Mouse (Mus musculus) CH12F3 (cell line): ENCODE measurements around the gene Eif3j1.
"Not testable (repeated sequence)": the region's sequence is repeated elsewhere in the genome, so short reads cannot be mapped to it uniquely, and the experiment has no call there.

Experiments
- in situ Hi-C: fragments of 300-500 bp; cut with MboI; formaldehyde crosslinking; loops from 2 replicates; pipeline ENCODE4 v1.14.3; 2020; ENCODE audit warnings: low sequenced_read_pairs

Eif3j1 gene

DNA sequence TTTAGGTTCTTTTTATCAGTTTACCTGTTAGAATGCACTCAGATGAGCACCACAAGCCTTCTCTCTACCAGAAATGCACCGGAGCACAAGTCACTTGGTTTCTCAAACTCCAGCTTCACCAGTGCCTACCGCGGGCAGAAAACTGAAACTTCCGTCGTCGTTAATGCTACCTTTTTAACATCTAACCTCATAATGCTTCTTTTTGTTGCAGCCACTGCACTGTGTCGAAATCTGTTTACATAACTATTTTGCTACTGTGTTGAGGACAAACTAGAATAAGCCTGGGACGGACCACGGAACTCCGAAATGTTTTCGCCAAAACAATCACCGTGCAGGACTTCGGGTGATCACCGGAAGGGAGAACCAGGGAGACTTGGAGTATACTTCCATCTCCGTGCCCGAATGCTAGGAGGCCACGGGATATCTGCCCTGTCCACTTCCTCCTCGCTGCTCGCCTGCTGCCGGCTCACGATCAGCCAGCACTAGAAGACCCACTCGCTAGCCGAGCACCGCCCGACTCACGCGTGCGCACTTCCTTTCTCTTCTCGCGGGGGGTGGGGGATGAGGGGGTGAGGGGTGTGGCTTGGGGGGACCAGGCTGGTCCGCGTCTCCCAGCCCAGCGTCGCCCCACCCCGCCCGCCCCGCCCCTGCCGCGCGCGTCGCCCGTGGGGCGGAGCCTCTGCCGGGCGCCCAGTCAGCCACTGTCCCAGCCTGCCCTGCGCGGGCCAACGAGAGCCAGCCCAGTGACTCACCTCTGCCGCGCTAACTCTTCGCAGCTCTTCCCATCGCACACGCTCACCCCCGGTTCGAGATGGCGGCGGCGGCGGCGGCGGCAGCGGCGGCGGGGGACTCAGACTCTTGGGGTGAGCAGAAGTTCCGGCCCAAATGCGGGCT, at the start of gene Eif3j1:
Gene Eif3j1, plus strand, starts transcription at position 685 of the 894 bp plus-strand sequence.
- in situ Hi-C loops, result no loop called here

DNA sequence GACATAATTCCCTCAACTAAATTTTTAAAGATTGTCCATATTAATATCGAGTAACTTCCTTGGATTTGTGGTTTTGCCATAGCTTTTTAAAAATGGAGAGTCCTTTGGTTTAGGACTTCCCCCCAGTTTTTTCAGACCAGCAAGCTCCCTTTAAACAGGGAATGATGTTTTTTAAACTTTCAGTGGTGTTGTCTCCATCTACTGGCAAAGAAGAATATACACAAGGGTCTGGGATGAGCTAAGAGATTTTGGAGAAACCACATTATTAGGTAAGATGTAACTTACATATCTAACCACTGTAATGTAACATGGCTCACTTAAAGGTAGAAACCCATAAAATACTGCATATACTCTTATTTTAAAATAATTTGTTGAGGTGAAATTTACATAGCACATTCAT, 32.6 kb upstream of the Eif3j1 start:
- in situ Hi-C loops, result no loop called here

DNA sequence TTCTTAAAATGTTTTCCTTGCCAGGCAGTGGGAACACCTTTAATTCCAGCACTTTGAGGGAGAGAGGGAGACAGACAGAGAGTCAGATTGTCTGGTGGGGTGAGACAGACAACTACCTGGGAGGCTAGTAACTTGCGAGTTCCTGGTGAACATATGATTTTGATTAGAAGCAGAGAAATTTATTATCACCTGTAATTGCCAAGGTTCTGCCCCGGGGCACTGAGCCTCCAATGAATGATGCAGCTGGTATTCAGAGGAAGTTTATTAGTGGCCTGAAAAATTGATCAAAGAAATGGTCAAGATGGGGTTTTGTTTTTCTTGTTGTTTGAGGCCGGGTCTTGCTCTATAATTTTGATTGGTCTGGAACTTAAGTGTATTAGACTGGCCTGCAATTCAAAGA, 19.5 kb upstream of the Eif3j1 start:
- in situ Hi-C loops, result no loop called here

DNA sequence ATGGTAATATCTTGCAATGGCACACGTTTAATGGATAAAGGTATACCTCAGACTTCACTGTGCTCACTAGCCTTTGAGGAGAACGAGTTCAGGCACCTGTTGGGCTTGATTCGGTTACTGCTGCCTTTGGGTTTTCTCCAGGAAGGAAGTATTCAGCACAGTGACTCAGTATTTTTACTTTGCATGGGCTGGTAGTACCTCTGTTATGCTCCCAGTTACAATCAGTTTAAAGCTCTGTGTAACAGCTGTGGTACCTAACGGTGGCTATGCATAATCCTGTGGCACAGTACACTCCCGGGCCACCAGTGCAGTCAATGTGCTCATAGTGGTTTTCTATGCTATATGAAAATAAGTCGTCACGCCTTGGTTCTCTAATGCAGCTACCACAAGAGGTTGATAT, 16.9 kb upstream of the Eif3j1 start:
- in situ Hi-C loops, result no loop called here

DNA sequence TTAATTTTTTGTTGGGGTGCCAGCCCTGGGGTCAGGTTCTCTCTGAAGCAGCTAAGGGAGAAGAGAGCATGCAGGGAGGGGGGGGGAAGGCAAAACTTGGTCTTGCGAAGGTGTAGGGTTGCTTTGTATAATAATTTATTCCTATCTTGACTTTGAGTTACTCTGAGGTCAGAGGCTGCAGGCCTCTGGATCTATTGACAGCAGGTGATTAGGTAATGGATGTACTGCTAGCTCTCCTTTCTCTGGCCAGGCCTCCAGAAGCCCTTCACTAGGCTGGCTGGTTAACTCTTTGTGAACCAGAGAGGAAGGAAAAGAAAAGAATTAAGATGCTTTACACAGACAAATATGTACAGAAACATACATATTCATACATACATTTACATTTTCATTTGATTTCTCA, 9.6 kb upstream of the Eif3j1 start:
- in situ Hi-C loops, result no loop called here

DNA sequence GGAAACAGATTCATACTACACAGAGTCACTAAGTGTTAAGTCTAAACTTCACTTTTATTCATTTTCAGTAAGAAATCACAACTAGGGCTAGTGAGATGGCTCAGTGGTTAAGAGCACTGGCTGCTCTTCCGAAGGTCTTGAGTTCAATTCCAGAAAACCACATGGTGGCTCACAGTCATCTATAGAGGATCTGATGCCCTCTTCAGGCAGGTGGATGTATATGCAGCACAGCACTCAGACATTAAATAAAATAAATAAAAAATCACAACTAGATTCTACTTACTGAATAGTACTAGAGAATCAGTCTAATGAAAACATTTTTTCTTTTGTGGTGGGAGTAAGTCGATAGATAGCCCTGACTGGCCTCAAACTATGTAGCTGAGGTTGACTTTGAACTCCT, 6.1 kb upstream of the Eif3j1 start:
- in situ Hi-C loops, result no loop called here

DNA sequence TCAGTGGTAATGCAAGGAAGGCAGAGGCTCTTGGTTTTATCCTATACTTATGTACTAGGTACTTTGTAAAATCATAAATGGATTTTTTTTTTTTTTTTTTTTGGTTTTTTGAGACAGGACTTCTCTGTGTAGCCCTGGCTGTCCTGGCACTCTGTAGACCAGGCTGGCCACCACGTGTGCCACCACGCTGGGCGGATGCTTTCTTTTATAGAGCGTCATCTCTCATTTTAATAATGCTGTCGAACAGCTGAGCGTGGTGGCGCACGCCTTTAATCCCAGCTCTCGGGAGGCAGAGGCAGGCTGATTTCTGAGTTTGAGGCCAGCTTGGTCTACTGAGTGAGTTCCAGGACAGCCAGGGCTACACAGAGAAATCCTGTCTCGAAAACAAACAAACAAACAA, 1.3 kb upstream of the Eif3j1 start:
- in situ Hi-C loops, result not testable (repeated sequence)

DNA sequence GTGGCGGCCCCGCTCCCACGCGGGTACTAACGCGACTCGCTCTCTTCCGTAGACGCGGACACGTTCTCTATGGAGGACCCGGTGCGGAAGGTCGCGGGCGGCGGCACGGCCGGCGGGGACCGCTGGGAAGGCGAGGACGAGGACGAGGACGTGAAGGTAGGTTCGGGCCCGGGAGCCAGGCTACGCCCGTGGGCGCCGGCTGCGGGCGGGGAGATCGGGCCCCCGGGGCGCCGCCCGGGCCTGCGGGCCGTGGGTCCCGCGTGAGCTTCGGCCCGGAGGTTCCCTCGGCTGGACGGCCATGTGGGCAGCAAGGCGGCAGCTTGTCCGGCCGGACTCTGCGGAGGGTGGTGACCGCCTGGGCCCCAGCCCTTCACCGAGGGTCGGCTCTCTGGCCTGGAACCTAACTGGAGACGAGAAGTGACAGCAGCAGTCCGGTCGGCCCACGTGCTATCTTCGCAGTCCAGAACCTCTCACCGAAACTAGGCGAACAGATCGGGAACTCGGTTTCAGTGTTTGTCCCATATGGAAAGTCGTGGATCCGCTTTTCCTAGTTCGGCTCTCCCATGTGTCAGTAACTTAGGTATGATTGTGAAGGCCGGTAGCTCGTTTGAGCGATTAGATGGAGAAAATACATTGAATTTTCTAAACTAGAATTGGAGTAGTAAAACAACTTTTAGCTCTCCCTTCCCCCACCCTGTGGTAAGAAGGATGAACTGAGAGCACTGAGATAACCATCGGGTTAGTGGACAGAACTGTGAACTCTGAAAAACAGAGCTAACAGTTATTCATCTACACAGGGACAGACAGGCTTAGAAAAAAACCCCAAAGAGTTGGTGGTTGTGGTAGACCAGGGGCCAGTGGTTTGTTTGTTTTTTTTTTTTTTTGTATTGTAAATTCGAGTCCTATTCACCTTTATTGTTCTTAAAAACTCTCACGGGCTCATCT, 682 bp downstream of the Eif3j1 start:
- in situ Hi-C loops, result no loop called here

DNA sequence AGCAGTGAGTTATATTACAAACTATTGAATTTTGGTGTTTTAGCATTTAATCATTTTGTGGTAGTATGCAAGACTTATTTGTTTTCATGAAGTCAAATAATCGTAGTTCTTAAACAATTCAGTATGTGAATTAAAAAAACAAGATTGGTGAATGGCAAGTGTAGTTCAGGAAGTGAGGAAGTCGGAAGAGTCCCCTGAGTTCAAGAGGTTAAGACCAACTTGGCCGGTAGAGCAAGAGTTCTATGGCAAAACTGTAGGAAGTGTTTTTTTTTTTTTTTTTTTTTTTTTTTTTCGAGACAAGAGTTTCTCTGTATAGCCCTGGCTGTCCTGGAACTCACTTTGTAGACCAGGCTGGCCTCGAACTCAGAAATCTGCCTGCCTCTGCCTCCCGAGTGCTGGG, 3.6 kb downstream of the Eif3j1 start:
- in situ Hi-C loops, result no loop called here

DNA sequence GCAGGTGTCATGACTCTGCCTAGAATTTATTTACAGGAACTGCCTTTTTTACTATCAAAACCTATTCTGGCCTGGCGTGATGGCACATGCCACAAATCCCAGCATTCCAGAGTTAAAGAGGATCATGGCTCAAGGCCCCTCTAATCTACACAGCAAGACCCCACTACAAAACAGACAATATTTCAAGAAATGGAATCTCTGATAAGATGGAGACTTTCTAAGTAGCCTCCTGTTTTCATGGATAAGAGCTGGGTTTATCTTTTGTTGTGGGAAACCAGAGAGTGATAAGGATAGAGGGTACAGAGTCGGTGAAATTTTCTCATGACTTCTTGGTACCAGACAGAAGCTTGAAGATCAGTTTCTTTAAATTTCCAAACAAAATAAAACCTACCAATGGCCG, 7.7 kb downstream of the Eif3j1 start:
- in situ Hi-C loops, result no loop called here

DNA sequence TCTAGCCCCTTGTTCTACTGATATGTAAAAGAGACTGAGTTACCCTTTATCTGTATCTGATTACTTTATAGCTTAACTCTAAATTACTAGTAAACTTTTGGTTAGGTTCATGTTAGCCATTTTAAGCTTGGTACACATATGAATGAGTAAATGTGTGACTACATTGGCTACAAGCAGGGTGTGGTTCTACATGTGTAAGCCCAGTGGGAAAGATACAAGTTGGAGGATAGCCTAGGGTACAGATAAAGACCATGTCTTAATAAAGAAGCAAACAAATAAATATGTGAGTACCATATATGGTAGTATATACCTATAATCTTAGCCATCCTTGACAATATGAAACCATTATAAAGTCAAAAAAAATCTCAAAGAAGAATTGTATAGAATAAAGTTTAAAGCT, 15.6 kb downstream of the Eif3j1 start:
- in situ Hi-C loops, result no loop called here

DNA sequence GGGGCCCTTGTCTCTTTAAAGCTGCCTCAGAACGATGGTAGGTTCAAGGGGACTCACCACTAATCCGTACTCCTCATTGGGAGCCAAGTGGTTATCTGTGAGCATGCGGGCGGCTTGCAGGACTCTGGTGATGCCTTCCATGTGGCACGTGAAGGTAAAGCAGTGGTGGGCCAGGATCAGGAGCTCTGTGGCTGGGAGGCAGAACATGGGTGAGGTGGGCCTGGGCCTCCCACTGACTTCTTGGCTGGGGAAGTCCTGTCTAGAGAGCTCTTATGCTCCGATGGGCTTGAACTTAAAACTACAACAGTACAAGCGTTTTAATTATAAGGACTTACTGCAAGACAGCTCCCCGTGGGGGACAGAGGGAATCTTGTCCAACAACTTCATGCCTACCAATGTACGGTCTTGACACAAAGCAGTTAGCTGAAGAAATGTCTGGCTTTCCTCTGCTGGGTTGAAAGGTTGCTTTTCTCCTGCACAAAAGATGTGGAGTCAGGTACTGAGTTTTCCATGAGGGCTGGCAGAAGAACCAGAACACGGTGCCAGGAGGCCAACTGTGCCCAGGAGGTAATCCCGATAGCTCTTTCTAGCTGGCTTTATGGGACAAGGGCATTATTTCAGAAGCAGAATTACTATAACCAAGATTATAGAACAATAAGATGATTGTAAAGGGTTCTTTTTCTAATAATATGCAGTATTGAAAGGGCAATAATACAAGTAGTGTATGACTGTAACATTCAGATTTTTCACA, 31.2 kb downstream of the Eif3j1 start:
- in situ Hi-C loops, result no loop called here

DNA sequence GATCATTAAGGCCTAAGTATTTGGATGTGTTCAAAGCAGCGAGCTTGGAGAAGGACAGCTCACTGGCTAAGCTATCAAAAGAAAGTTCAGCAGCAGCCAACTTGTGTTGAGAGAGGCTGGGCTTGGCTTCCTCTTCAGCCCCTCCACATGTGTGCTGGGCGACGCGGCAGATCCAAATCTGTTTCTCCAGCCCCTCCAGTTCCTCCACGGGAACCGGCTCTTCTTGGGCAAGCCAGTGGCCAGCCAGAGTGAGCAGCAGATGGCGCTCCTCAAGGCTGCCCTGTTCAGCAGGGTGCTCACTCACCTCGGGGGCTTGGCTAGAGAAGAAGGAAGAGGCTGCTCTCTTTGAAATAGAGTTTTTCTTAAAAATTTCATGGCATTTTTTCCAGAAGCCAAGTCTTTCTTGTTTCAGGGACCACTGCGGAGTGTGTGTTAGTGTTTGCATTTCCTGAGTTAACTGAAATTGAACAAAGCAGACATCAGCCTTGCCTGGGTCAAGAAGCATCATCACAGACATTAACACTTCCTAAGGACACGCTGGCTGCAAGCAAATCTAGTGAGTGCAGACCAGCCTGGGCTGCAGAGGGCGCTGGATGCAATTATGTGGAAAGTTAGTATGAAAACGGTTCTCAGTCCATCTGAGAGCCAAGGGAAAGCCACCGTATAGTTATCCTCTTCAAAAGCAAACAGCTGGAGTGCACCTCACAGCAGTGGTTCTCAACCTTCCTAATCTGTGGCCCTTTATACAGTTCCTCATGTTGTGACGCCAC, 37.0 kb downstream of the Eif3j1 start:
- in situ Hi-C loops, result no loop called here

DNA sequence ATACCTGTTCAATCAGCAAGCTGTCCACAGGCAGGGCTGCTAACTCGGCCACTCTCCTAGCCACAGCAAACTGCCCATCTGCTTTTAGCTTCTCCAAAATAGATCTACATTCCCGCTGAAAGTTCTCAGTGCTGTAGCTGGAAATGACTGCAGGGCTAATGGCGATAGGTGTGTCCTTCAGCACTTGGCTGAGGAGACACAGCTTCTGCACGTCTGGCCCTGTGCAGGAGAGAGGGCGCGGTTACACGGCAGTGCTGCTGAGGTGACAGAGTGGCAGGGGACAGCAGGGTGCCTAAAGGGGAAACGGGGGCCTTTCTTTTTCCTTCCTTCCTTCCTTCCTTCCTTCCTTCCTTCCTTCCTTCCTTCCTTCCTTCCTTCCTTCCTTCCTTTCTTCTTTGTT, 37.9 kb downstream of the Eif3j1 start:
- in situ Hi-C loops, result no loop called here

DNA sequence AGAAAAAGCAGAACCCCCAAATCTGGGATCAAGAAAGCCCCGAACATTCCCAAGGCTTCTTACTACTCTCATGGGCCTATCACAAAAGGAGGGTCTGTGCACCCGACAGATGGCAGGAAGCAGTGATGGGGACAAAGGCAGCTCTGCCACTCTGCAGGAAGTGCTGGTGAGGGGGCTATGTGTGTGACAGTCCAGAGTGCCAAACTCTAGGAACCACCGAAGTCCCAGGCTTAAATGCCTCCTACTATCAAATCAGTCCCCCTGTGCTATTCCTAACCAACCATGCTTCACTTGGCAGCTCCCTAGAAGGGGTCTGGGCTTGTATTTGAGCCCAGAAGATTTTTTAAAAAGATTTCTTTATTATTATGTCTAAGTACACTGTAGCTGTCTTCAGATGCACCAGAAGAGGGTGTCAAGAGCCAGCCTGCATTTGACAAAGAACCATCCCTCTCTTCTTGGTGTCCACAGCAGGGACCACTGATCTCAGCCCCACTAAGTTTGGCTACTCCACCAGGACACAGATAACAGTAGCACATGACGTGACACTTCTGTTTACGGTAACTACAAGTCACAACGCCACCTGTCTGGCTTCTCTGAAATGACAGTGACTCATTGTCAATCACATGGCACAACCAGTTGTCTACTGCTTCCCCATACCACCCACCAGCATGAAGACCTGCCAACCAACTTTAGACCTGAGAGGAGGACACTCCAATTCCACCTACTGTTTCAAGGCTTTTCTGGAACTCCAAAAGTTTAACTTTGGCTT, 41.0 kb downstream of the Eif3j1 start:
- in situ Hi-C loops, result no loop called here

DNA sequence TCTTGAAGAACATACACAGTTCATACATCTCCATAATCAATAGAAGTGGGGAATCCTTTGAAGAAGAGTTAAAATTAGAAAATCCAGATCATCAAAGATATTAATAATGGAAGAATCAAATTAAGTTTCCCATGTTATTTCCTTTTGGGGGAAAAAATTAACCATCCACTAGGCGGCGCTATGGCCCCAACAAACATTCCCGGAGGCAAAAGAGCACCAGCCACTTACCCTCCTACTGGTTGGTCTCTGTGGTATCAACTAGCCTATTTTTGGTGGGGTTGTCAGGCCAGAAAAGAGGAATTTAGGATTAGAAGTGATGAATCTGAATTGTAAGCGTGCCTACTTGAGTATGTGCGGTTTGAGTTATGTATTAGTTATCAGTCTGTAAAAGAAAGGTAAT, 41.6 kb downstream of the Eif3j1 start:
- in situ Hi-C loops, result no loop called here

DNA sequence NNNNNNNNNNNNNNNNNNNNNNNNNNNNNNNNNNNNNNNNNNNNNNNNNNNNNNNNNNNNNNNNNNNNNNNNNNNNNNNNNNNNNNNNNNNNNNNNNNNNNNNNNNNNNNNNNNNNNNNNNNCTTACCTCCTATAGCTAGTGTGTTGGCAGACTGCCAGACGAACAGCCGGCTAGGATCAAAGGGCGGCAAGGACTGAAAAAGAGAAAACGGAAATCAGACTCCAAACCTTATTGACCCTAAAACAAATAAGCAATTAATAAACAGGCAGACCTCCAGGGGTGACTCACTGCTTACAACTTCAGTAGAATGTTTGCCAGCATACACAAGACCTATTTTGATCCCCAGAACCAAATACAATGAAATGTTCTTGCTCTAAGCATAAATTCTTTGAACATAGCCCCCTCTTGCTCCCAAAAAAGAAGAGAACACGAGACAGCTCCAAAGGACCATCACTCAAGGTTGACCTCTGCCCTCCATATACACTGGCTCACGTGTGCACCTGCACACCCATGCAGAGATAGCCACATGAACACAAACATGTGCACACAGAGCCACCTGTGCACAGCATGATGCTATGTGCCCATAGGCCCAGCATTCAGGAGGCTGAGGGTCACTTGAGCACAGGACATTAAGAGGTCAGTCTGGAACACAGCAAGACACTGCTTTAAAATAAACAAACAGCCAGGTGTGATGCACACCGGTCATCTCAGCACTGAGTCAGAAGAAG, 53.5 kb downstream of the Eif3j1 start:
- in situ Hi-C loops, result no loop called here

DNA sequence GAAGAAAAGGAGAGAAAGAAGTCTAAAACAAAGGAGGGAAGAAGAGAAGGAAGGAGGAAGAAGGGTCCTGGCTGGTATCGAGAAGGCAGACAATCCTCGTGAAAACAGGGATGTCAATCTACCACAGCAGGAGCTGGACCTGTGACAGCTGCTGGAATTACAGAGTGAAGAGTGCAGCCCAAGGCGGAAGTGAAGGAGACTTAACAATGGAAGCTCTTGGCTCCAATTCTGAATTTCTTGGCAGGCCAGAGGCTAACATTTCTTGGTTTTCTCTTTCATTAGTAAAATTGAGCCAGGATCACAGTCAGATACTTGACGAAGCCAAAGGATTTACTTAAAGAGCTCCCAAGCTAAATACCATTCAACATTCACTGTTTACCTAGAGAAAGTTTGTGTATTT, 58.1 kb downstream of the Eif3j1 start:
- in situ Hi-C loops, result no loop called here

DNA sequence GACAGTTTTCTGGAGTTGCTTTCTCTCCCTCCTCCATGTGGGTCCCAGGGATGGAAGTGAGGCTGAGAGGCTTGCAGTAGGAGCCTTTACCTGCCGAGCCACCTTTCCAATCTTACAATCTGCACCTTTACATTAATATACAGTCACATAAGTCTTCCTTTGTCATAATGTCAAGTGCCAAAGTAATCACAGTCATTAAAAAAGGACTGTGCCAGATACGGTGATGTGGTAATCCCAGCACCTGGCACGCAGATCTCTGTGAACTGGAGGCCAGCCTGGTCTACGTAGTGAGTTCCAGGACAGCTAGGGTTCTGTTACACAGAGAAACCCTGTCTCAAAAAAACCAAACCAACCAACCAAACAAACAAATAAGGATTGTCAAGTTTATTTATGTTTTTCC, 65.5 kb downstream of the Eif3j1 start:
- in situ Hi-C loops, result no loop called here
